Mouse (Mus musculus): ENCODE results near the gene Ttll11. TPM values are rescaled to one million over a fixed set of nuclear protein-coding genes. Genes with fewer than 3 reads are reported as not detected.

Gene Ttll11
- polyA plus RNA-seq, 1 experiment from 2014 or later, result 0.44 TPM

DNA sequence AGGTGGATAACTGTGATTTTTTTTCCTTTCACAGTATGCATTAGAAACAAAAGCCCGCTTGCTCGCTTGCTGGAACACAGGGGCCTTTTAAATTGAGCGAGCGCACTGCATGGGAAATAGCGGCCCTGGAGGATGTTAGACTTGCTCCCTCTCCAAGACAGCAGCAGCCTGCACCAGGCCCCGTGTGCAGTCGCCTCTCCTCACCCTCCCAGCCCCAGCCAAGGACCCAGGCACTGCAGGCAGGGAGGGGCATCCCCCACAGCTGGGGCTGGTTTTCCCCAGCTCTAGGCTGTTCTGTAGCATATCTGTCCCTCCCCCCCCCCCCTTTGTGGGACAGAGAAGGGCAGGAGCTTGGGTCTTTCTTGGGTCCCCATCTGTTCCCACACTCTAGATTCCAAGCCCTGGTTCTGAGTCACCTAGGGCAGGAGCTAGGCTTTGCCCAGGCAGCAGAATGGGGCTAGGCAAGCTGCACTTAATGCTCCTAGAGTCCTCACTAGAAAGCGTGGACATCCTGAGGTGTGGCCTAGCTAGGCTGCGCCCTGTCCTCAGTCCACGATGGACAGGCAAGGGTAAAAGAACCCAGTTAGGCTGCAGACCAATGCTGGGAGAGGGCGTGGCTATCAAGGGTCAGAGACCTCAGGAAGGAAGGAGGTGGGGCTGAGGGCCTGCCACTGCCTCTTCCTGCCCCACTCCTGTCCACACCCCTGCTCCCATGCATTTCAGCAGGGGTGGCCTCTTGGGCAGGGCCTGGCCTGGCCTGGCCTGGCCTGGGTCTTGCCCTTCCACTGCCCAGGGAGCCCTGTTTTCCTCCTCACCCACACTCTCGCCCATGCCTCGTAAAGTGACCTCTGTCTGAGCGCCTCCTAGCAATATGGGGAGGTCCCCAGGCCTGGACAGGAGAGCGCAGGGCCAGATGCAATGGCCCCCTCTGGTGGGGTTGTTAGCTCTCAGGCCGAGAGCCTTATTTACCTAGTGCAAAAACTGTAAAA lies 250.3 kb downstream of the Ttll11 start:
- Histone ChIP-seq H3K4me1 (replicated peaks; ENCODE audit: control insufficient read depth, insufficient read depth, low read length) (no peaks in the 10 kb centered on the region), H3K9ac (ENCODE audit: low read depth, low read length) (no peak overlapping the region), H3K36me3 (ENCODE audit: control insufficient read depth, insufficient read depth) (peaks cover 49% of the 10 kb centered on the region), H3K27ac (ENCODE audit: low read depth, low read length) (no peak overlapping the region), H3K27me3 (replicated peaks; ENCODE audit: control insufficient read depth, insufficient read depth, low read length) (no peaks in the 10 kb centered on the region), H3K4me2 (replicated peaks; ENCODE audit: low read depth) (no peak overlapping the region), H3K9me3 (ENCODE audit: control insufficient read depth) (no peaks in the 10 kb centered on the region), H3K4me3 (ENCODE audit: low read depth, low read length) (no peak overlapping the region)
- TF ChIP-seq CTCF (IDR thresholded peaks at IDR 0.05; ENCODE audit: low read depth), result peak; percentile 70
- 46% methylated on average over 16 of the region's 16 CpGs for WGBS
- peak; percentile 59 for ATAC-seq

DNA sequence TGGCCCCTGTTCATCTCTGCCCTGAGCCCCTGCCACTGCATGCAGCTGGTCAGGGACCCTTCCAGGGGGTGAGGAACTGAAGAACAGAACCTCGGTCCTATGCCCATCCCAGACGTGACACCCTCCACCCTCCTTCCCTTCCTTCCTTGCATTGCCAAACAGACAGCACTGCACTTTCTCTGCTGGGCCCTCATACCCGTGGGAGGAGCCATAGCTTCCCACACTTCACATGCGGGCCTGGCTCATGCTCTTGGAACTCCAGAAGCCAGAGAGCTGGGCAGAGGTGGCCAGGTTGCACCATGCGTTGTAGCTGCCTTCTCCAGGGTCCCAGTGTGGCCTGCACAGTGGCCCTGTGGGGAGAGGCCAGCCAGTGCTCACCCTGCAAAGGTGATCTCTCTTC lies 251.1 kb downstream of the Ttll11 start:
- H3K9ac ChIP-seq (ENCODE audit: low read depth, low read length), result no peak overlapping the region
- no peaks in the 10 kb centered on the region for H3K27me3 ChIP-seq (replicated peaks; ENCODE audit: control insufficient read depth, insufficient read depth, low read length)
- no peaks in the 10 kb centered on the region for H3K9me3 ChIP-seq (ENCODE audit: control insufficient read depth)
- H3K4me2 ChIP-seq (replicated peaks; ENCODE audit: low read depth), result no peak overlapping the region
- no peak for ATAC-seq
- peaks cover 51% of the 10 kb centered on the region for H3K36me3 ChIP-seq (ENCODE audit: control insufficient read depth, insufficient read depth)
- TF ChIP-seq CTCF (IDR thresholded peaks at IDR 0.05; ENCODE audit: low read depth), result no peak
- H3K27ac ChIP-seq (ENCODE audit: low read depth, low read length), result no peak overlapping the region
- 34% methylated on average over 5 of the region's 5 CpGs for WGBS
- H3K4me3 ChIP-seq (ENCODE audit: low read depth, low read length), result no peak overlapping the region
- H3K4me1 ChIP-seq (replicated peaks; ENCODE audit: control insufficient read depth, insufficient read depth, low read length), result no peaks in the 10 kb centered on the region

DNA sequence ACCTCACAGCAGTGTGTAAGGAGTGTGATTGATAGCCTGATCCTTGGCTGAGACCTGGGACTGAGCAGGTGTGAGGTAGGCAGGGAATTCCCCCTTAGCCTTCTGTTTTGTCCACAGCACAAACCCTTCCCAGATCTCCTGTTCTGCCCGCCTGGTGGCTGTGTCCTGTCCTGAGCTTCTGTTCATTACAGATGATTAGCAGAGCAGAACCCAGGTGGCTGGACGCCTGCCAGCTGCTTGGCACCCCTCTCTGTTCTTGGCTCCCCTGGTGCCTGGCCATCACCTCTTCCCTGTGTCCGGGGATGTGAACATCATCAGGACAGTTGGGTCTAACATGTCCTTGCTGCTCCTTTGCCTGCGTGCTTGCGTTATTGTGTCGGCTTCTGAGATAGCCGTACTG lies 256.0 kb downstream of the Ttll11 start:
- H3K9me3 ChIP-seq (ENCODE audit: control insufficient read depth), result no peaks in the 10 kb centered on the region
- H3K27me3 ChIP-seq (replicated peaks; ENCODE audit: control insufficient read depth, insufficient read depth, low read length), result no peaks in the 10 kb centered on the region
- peaks cover 89% of the 10 kb centered on the region for H3K36me3 ChIP-seq (ENCODE audit: control insufficient read depth, insufficient read depth)
- ATAC-seq, result no peak
- no peak overlapping the region for H3K4me2 ChIP-seq (replicated peaks; ENCODE audit: low read depth)
- no peaks in the 10 kb centered on the region for H3K4me1 ChIP-seq (replicated peaks; ENCODE audit: control insufficient read depth, insufficient read depth, low read length)
- 87% methylated on average over 7 of the region's 7 CpGs for WGBS
- no peak overlapping the region for H3K27ac ChIP-seq (ENCODE audit: low read depth, low read length)
- no peak overlapping the region for H3K9ac ChIP-seq (ENCODE audit: low read depth, low read length)
- no peak for TF ChIP-seq CTCF (IDR thresholded peaks at IDR 0.05; ENCODE audit: low read depth)
- no peak overlapping the region for H3K4me3 ChIP-seq (ENCODE audit: low read depth, low read length)

DNA sequence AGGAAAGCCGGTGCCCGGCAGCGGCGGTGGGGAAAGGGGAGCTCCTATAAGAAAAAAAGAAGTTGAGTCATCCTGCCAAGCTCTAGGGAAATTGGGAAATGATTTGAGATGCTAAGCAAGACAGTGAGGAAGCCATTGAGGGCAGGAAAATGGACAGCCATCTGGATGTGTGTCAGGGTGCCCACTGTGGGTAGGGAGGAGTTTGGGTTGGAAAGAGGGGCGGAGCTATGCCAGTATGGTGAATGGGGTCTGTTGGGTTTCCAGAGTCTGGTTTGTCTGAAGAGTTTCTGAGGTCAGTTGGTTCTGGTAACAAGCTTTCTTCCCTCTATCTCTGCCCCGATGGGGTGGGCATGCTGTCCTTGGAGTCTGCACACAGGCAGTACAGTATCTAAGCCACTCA lies 256.4 kb downstream of the Ttll11 start:
- WGBS, result 97% methylated on average over 6 of the region's 6 CpGs
- H3K4me1 ChIP-seq (replicated peaks; ENCODE audit: control insufficient read depth, insufficient read depth, low read length), result no peaks in the 10 kb centered on the region
- no peaks in the 10 kb centered on the region for H3K9me3 ChIP-seq (ENCODE audit: control insufficient read depth)
- no peak overlapping the region for H3K9ac ChIP-seq (ENCODE audit: low read depth, low read length)
- no peak overlapping the region for H3K4me2 ChIP-seq (replicated peaks; ENCODE audit: low read depth)
- H3K36me3 ChIP-seq (ENCODE audit: control insufficient read depth, insufficient read depth), result peaks cover 89% of the 10 kb centered on the region
- ATAC-seq, result no peak
- no peak for TF ChIP-seq CTCF (IDR thresholded peaks at IDR 0.05; ENCODE audit: low read depth)
- no peak overlapping the region for H3K4me3 ChIP-seq (ENCODE audit: low read depth, low read length)
- no peaks in the 10 kb centered on the region for H3K27me3 ChIP-seq (replicated peaks; ENCODE audit: control insufficient read depth, insufficient read depth, low read length)
- no peak overlapping the region for H3K27ac ChIP-seq (ENCODE audit: low read depth, low read length)

DNA sequence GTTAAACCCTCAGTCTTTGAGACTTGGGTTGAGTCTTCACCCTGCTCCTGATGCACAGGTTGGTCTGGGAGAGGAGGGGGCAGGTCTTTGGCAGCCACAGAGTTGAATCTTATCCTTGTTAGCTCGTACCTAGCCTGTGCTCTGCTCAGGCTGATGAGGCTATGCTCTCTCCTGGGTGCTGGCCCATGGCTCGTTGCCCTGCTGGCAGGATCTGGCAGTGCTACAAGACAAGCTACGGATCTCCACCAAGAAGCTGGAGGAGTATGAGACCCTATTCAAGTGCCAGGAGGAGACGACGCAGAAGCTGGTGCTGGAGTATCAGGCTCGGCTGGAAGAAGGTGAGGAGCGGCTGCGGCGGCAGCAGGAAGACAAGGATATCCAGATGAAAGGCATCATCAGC lies 256.9 kb downstream of the Ttll11 start:
- no peak for ATAC-seq
- Histone ChIP-seq H3K4me2 (replicated peaks; ENCODE audit: low read depth) (no peak overlapping the region), H3K4me1 (replicated peaks; ENCODE audit: control insufficient read depth, insufficient read depth, low read length) (no peaks in the 10 kb centered on the region), H3K36me3 (ENCODE audit: control insufficient read depth, insufficient read depth) (peaks cover 89% of the 10 kb centered on the region), H3K27ac (ENCODE audit: low read depth, low read length) (no peak overlapping the region), H3K4me3 (ENCODE audit: low read depth, low read length) (no peak overlapping the region), H3K9me3 (ENCODE audit: control insufficient read depth) (no peaks in the 10 kb centered on the region), H3K9ac (ENCODE audit: low read depth, low read length) (no peak overlapping the region), H3K27me3 (replicated peaks; ENCODE audit: control insufficient read depth, insufficient read depth, low read length) (no peaks in the 10 kb centered on the region)
- TF ChIP-seq CTCF (IDR thresholded peaks at IDR 0.05; ENCODE audit: low read depth), result no peak; the same call in 1 of the 2 replicates
- WGBS, result 92% methylated on average over 9 of the region's 9 CpGs

DNA sequence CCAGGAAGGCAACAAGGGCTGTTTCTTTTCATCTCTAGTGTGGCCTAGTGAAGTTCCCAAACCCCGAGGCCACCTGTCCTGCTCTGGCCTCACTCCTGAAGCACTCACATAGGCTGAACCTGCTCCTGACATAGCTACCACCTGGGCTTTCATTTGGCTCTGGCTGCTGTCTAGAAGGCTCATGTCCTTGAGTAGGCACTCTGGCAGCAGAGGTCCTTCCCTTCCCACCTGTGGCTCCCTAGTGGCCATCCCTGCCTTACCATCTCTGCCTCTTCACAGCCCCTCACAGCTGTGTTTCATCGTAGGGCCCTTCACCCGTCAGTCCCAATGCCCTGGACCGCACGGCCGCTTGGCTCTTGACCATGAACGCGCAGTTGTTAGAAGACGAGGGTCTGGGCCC lies 258.8 kb downstream of the Ttll11 start:
- ATAC-seq, result no peak
- Histone ChIP-seq H3K27me3 (replicated peaks; ENCODE audit: control insufficient read depth, insufficient read depth, low read length) (no peaks in the 10 kb centered on the region), H3K36me3 (ENCODE audit: control insufficient read depth, insufficient read depth) (peaks cover 89% of the 10 kb centered on the region), H3K4me3 (ENCODE audit: low read depth, low read length) (no peak overlapping the region), H3K4me1 (replicated peaks; ENCODE audit: control insufficient read depth, insufficient read depth, low read length) (no peaks in the 10 kb centered on the region), H3K4me2 (replicated peaks; ENCODE audit: low read depth) (no peak overlapping the region), H3K9ac (ENCODE audit: low read depth, low read length) (no peak overlapping the region), H3K9me3 (ENCODE audit: control insufficient read depth) (no peaks in the 10 kb centered on the region), H3K27ac (ENCODE audit: low read depth, low read length) (no peak overlapping the region)
- WGBS, result 90% methylated on average over 9 of the region's 9 CpGs
- TF ChIP-seq CTCF (IDR thresholded peaks at IDR 0.05; ENCODE audit: low read depth), result no peak
